Mouse (Mus musculus) spleen, adult 18-20 months (tissue): Measurements from ENCODE around the gene Zbtb25.

ENCODE experiments used
- DNase-seq, 2 experiments: peaks; one replicate each; pipeline ENCODE4 v3.0.0; 2022; ENCODE audit warnings: mixed read lengths in 2 of 2

Zbtb25 gene

GRCm38 (mm10) chr12:76376649-76377048 lies 7.2 kb upstream of the Zbtb25 start:
- DNase-seq = peak in 1 of 2 experiments; percentile 42

GRCm38 (mm10) chr12:76375506-76375905 lies 6.1 kb upstream of the Zbtb25 start:
- DNase-seq = no peak

DNA sequence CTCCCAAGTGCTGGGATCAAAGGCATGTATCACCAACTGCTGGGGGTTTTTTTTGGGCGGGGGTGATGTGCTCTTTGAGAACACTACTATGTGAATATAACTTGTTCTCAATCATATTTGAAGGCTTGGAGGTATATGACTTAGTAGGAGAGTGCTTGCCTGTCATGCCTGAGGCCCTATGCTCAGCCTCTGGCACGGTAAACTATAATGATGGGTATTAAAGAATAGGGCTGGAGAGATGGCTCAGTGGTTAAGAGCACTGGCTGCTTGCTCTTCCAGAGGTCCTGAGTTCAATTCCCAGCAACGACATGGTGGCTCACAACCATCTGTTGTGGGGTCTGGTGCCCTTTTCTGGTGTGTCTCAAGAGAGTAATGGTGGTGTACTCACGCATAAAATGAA lies 5.5 kb upstream of the Zbtb25 start:
- DNase-seq = no peak

GRCm38 (mm10) chr12:76373991-76374390 lies 4.6 kb upstream of the Zbtb25 start:
- DNase-seq = no peak

DNA sequence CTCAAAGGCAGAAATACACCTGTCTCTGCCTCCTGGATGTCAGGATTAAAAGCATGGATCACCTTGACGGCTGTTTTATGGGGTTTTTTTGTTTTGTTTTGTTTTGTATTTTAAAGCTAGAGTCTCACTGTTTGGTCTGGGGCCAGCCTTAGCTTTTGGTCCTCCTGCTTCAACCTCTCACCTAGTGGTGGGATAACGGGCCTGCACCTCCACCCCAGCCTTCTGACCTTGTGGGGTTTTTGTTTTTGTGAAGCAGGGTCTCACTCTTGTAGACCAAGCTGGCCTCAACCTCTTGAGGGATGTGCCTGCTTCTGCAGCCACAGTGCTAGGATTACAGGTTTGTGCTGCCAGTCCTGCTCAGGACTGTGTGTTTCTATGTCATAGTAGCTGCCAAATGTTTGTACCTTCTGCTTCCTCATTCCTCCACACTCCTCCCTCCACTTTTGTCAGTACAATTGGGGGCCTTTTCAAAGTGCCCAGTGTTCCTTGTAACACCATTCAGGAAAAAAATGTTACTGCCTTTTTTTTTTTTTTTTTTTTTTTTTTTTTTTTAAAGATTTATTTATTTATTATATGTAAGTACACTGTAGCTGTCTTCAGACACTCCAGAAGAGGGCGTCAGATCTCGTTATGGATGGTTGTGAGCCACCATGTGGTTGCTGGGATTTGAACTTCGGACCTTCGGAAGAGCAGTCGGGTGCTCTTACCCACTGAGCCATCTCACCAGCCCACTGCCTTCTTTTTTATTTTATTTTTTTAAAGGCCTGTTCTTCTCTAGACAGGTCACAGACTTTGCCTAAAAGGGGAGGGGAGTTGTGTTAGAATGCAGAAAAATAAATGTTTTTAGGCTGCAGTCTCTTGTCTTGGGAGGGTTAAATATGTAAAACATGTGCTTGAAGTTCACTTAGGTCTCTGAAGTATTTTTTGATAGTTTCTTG lies 3.7 kb upstream of the Zbtb25 start:
- no peak for DNase-seq

GRCm38 (mm10) chr12:76372046-76372445 lies 2.6 kb upstream of the Zbtb25 start:
- DNase-seq = no peak

GRCm38 (mm10) chr12:76370831-76371571 lies 1.6 kb upstream of the Zbtb25 start:
- DNase-seq = peak; percentile 71 to 77

DNA sequence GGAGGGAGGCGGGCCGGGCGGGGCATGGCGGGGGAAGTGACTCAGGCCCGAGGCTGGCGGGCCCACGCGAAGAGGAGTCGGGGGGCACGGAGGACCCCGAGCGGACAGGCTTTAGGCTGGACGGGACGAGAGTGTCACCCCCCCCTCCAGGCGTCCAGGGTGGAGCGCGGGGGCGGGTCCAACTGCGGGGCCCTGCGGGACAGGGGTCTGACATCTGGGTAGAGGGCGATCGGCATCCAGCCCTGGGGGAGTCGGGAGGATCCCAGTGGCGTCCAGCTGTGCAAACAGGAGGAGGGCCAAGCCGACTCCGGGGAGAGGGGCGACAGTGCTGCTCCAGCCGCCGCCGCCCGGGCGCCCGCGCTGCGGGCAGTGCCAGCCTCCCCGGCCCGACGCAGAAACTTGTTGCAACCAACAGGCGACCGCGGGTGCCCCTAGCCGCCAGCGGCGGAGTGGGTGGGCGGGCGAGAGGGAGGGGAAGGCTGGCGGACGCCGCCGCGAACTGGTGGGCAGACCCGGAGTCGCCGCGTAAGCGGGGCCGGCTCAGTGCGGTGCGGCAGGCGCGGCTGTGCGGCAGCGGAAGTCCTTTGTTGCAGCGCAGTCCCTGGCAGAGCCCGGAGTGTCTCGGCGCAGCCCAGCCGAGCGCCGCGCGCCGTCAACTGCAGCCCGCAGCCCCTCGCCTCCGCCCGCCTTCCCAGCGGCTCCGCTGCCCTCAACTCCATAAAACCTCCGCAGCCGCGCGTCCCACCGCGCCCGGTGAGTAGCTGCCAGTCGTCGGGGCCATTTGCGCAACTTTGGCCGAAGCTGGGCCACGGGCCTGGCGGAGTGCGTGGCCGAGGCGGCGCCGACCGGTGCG lies 802 bp upstream of the Zbtb25 start, which contains the start of gene Zbtb1:
Zbtb1 (plus strand) TSS at position 289 of the 853 bp plus-strand sequence.
- peak; percentile 82 to 83 for DNase-seq

DNA sequence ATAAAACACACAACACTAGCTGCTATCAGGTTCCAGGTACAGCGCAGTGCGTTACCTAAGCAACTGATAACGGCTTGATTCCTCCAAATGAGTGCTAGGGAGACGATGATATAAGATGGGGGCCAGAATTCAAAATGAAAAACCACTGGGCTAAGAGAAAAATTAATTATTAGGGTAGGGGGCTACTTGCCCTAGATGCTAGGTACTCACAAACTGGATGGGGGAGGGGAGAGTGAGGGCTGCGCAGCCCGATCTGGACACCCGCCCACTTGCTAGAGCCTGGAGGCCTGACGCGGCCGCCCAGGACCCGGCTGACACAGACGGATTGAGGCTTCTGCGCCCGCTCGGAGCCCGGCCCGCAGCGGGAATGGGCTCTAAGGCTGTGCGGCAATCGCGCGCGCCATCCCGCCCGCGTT lies 604 bp downstream of the Zbtb25 start:
- DNase-seq = no peak

DNA sequence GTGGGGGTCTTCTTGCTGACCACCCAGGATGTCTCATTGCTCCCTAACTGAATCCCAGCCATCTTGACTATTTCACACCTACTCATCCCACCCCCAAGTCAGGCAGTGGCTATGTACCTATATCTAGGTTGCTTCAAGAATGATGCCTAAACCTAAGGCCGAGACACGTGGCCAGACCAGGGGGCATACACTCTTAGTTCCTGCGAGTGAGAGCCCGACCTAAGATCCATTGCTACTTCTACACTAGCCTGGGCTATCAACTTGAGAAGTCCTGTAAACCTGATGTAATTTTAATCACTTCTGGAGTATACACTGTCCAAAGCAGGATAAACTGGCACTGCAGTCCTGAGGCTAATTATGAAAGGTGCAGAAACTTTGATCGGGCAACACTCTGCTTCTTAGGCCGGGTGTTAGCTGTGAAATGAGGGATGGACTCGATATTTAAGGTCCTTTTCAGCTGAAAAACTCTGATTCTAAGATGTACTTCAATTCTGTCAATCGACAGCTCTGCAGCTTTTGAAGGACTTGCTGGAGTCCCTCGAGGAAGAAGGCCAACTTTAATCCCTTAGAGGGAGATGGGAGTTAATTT lies 1.1 kb downstream of the Zbtb25 start:
- no peak for DNase-seq

GRCm38 (mm10) chr12:76367096-76367995 lies 2.1 kb downstream of the Zbtb25 start:
- no peak for DNase-seq

GRCm38 (mm10) chr12:76366276-76366675 lies 3.1 kb downstream of the Zbtb25 start:
- no peak for DNase-seq

- DNase-seq = no peak
These were observed 7.1 kb downstream of the Zbtb25 start for GRCm38 (mm10) chr12:76362303-76362676.

- no peak for DNase-seq
These were observed 7.7 kb downstream of the Zbtb25 start for GRCm38 (mm10) chr12:76361405-76362302.

GRCm38 (mm10) chr12:76360868-76361267 lies 8.5 kb downstream of the Zbtb25 start:
- DNase-seq = no peak

GRCm38 (mm10) chr12:76349680-76350220 lies 19.7 kb downstream of the Zbtb25 start:
- DNase-seq = no peak

GRCm38 (mm10) chr12:76345759-76346455 lies 23.5 kb downstream of the Zbtb25 start:
- DNase-seq = no peak

DNA sequence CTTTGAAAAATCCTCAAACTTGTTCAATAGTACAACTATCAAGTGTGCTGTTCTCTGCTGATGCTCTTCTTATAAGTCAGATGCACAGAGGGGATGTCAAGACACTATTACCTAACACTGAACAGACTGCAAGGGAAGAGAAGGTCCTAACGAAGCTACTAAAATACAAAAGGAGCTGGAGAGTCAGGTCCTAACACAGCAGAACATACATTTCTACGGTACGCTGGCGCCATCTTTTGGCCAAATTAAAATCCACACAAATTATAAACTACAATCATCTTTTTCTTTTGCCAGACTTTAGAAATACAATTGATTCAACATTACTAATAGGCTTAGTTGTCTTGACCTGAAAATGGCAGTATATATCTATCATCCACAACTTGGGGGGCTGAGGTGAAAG lies 28.3 kb downstream of the Zbtb25 start:
- peak in 1 of 2 experiments; percentile 64 for DNase-seq
